Mouse (Mus musculus) T-cell, adult 2 months (primary cell): ENCODE data around the gene 4930595D18Rik.
A peak's percentile ranks its signal among the peaks of the same experiment; 100 is the strongest.

ENCODE experiments used
- DNase-seq: peaks from one replicate; pipeline ENCODE4 v3.0.0; 2022; ENCODE audit warnings: low spot score

Gene 4930595D18Rik

DNA sequence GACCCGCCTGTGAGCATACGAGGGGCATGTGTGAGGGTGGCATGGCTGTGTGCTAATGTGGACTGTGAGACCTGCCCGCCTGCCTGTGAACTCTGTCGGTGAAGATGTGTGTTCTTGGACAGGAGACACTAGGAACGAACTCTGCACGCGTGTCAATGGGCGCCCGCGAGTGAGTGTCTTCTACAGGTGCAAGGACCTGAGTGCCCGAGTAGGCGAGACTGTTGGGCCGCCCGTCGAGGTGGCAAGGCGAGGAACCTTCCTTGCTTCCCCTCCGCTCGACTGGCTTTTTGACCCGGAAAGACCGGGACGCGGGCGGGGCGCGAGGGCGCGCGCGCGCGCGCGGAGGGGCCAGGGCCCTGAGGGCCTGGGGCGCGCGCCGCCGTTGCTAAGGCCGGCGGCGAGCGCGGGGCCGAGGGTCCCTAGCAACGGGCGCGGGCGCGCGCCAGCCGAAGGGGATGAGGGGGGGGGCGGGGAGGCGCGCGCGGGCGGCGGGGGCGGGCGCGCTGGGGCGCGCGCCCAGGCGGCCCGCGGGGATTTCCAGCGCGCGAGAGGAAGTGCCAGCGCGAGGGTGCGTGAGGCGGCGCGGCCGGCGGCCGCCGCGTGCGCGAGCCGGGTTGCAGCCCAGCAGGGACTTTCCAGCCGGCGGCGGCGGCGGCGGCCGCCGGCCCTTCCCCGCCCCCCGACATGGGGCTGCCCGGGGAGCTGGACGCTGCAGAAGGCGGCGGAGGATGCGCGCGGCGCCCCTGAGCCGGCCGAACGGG lies 18.3 kb downstream of the 4930595D18Rik start, which contains the start of gene Traf3:
Gene Traf3, plus strand, starts transcription at position 540 of the 761 bp plus-strand sequence.
- DNase-seq: peak; percentile 82

DNA sequence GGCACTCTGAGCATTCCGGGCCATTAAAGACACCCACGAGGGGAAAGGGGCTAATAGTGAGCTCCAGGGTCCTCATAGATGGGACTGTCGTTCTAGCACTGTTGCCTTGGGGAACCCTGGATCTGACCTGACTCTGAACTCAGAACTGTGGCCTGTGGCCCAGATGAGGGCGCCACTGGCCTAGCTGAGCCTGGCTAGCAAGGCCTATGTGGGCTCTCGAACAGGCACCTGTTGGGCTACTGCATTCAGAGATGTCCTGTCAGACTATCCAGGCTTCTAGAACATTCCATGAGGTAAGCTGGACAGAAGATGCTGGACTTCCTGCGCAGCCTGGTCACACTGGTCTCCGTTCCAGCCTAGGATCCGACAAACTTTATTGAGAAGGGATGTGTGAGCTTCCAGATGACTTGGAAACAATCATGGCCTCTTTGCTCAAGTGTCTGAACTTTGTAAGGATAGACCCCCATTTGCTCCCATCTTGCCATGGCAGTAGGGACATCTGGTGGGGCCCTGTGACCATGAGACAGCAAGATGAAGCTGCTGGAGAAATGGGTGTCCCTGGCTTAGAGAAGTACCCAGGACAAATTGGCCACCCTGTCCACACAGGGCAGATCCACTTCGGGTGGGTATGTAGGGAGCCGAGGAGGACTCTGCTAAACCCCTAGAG lies 19.0 kb downstream of the 4930595D18Rik start:
- peak; percentile 31 for DNase-seq

DNA sequence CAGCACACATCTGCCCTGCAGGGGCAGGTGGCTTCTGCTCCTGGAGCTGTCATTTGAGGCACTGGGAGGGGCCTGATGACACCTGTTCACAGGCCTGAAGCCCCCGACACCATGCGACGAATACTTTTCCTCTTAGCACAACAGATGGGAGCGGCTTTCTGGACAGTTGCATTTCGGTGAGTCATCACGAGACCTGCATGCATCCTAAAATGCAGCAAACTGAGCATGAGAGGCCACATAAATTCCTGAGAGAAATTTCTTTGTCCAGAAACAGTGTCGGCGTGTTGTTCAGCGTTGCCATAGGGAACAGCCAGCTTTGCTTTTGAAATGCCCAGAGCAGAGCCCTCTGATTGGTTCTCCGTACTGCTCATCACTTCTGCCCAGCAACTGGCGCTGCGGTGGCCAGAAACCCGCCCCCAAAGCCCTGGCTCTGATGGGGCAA lies 20.0 kb downstream of the 4930595D18Rik start:
- peak; percentile 79 for DNase-seq

DNA sequence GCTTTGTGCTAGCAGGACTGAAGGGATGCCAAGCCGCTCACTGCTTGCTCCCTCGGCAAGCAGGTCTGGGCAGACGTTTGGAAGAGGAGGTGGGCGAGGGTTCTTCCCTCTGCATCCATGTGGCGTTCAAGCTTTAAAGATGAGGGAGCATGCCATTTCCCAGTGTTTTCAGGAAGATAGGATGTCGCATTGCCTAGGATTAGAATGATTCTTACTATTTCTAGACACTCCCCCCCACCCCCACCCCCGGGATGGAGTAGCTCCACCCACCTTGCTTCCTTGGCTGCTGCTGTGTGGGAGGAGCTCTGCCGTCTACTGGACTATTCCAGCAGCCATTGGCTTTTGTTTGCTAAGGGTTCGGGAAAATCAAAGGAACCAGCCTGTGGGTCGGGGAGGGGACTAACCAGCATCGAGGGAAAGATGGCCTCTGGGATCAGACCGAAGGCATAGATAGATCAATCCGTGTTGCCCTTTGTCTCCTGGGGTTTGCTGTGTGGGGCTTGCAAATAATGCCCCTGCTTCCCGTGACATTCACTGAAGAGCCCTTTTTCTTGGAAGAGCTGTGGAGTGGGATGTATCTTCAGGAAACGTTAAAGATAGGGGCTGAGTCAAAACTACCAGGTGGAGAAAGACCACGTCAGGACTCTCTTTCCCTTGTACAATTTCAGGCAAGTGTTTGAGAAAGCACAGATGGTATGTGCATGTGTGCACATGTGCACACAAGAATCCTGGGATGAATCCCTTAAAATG lies 21.8 kb downstream of the 4930595D18Rik start:
- DNase-seq: no peak

DNA sequence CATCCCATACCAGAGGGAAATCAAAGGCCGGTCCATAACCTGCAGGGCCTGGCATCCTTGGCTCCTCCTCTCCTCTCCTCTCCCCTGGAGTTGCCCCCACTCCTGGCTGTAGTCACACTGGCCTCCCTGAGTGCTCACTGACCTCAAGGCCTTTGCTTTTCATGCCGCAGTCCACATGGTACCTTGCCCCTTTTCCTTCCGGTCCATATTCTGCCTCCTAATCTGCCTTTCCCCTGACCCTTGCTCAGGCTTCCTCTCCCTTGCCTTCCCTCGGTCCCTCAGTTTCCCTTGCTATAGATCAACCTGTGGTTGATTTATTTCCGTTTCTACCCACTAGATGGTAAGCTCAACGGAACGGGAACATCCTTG lies 22.4 kb downstream of the 4930595D18Rik start:
- no peak for DNase-seq

DNA sequence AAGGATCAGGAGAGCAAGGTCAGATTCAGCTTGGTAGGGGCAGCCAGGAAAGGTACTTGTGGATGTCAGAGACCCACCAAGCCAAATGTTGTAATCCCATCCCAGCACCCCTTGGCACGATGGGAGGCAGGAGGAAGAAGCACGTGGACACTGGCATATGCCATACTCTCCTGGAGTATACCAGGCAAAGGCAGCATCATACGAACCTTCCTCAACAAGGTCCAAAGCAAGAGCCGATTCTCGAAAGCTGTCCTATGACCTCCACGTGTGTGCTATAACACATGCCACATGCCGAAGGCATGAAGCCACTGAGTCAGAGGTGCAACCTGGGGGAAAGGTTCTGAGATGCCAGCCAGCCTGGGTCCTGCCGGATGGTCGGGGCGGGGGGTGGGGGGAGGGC lies 23.4 kb downstream of the 4930595D18Rik start:
- DNase-seq: no peak

DNA sequence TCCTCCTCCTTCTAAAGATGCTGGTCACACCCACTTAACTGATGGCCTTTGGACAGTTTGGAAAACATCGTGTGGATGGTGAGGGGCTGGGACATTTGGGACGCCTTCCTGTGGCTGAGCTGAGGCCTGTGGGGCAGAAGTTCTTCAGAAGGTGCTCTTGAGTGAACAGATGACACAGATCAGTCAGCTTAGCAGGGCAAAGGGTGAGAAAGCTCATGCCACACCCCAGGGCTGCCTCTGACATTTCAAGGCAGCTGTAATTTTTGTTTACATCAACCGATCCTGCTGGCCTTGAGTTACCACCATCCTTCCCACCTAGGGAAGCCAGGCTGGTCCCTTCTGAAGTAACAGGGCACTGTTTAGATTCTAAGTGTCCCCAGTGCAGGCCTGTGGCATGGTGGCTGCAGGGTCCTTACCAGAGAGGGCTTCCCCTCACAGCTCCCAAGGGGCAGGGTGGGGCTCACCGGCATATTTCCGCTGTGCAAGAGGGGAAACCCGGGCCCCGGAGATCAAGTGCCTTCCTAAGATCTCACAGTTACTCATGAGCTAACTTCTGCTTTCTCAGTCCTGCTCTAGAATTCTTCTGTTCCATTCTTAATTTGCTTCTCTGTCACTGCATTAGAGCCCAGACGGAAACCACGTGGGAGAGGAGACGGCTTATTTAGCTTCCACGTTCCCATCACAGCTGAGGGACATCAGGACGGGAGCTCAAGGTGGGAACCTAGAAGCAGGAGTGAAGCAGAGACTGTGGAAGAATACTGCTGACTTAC lies 24.4 kb downstream of the 4930595D18Rik start:
- DNase-seq: peak; percentile 87

DNA sequence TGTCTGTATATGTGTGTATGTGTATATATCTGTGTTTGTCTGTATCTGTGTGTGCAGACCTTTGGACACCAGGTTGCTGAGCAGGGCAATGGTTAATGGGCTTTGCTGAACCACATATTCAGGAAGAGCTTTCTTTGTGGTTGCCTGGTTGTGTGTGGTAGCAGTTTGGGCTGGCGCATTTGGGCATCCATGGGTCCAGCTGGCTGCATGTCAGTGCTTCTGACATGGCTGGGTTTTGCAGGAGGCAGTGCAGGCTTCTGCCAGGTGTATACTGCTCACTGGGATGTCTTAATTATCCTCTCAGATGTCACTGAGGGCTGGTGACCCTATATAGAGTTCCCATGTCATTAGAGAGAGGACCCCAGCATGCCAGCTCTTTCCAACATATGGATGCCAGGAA lies 28.5 kb downstream of the 4930595D18Rik start:
- no peak for DNase-seq

DNA sequence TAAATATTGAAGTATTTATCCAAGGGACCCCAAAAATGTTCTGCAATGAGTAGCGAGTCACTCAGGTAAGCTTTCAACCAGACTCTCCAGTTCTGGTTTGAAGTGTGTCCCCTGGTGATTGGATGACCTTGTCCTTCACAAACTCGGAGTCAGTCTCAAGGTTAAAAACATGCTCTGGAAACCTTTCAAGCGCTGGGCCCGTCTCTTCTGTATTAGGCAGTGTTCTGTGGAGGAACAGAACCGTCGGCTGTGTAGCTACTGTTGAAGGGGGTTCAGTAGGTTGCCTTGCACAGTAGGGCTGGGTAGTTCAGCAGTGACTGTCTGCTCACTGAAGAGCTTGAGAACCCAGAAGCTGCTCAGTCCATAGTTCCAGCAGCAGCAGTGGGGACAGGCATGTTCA lies 29.6 kb downstream of the 4930595D18Rik start:
- DNase-seq: no peak

DNA sequence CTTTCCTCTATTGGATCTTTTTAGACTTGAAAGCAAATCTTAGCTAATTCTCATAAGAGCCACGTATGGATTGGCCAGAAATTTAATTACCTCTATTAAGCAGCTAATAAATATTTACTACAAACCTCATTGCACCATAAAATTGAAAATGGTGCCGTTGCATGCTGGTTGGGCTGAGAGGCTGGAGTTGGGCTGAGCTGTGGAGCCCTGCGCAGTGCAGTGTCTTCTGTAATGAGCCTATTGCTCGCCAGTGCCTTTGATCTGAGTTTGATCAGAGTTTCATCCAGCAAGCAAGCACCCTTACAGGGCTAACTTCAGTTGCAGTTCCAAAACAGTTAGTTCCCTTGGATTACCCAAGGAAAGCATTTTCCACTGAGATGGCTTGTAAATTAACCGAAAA lies 30.3 kb downstream of the 4930595D18Rik start:
- no peak for DNase-seq

DNA sequence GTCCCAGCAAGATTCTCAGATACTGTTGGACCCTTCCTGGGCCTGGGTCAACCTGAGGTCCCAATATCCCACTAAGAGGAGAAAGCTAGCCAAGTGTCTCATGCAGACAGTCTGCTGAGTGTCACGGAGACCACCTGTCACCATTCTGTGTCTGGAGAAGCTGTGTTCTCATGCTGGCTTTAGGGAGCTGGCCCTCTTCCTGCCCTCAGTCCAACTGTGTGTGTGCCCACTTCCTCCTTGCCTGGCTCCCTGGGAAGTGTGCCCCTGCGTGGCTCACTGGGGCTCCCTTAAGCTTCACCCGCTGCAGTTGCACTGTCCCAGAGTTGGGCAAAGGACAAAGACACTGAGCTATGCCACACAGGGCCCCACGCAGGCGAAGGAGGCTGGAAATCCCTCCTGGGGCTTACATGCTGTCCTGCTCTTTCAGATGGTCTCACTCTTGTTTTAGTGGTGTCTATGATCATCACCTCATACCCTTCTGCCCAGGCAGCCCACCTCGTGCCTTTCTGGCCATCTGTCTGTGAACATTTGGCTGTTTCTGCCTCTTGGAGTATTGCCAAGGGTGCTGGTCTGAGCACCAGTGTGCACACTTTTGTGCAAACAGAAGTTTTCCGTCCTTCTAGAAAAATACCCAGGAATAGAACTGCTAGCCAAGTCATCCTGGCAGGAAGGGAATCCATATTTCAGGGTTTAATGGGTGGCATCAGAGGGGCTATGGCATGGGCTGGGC lies 31.1 kb downstream of the 4930595D18Rik start:
- no peak for DNase-seq

DNA sequence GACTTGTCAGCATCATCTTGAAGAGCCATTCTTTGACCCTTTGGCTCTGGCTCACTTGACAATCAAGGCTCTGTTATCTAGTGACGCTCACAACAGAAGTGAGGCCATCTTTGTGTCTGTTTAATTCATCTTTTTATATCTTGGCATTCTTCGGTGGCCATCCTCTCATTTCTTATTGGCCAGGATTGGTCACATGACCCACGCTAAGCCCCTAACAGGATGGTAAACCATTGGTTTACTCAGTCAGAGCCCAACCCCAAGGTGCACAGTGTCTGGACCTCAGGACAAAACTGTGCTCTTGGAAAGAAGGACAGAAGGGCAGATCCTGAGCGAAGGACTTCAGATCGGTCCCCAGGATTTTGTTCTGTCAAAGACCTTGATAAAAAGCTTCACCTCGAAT lies 31.7 kb downstream of the 4930595D18Rik start:
- no peak for DNase-seq

DNA sequence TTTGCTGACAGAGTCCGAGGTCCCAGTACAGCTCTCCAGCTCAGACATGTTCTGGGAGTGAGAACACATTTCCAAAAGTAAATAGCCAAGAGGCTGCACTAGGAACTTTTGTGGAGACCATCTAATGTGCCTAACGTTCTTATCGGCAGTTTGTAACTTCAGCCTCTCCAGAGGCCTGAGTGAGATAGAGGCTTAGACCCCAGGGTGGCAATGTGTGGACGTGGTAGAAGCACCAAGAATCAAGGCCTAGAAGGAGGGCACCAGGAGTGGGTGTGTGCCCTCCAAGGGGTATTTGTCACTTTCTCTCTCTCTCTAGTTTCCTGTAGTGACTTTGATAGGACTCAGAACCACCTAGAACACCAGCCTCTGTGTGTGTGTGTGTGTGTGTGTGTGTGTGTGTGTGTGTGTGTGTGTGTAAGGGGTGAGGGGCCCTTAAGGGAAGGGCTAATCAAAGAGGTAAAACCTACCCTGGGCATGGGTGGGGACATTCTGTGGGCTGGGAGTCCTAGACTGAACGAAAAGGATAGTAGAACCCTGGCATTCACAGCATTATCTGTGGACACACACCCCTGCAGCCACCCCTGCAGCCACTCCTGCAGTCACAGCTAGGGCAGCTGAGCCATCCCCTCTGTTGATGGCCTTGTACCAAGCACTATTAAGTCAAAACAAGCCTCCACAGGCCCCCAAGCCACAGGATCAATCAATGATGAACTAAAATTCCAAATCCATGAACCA lies 32.7 kb downstream of the 4930595D18Rik start:
- DNase-seq: no peak

DNA sequence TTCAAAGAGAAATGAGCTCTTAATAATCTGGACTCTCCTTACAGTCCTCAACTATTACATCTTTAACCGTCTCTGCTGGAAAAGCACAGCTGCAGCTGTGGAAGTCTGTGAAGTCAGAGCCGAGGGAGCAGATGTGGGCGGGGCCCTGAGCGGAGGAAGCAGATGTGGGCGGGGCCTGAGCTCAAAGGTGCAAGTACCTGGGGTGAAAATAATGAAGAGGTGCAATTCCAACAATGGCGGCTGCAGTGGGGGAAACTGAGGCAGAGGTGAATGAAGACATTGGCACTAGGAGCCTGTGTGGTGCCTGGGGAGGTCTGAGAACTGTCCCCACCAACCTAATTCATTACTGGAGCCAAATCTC lies 34.1 kb downstream of the 4930595D18Rik start:
- peak; percentile 47 for DNase-seq

DNA sequence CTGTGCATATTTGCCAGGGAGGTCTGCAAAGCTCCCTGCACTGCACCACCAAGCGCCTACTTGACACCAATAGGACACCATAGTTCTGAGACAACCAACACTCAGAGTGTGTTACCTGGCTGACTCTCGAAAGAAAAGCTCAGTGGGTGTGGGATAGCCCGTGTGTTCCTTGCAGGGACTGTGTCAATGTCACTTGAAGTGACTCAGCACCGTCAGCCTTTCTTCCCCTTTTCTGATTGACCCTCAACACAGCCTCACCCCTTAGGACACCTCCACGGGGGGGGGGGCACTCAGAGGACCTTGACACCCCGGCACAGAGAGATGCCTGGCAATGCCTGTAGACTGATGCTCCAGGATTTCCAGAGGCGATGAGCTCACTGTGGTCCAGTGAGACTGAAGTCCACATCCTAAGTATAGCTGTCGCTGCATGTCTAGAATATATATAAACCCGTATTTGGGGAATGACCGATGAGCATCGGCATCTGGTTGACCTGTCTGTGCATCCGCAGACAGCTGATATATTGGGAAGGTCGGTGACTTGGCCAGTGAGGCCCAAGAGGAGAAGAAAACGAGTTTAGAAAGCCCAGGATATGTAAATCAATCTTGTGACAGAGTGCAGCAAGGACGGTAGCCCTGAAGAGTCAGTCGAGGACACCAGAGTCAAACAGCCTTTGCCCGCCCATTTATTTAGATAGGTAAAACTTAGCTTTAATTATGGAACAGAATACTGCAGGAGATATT lies 34.6 kb downstream of the 4930595D18Rik start:
- DNase-seq: no peak

DNA sequence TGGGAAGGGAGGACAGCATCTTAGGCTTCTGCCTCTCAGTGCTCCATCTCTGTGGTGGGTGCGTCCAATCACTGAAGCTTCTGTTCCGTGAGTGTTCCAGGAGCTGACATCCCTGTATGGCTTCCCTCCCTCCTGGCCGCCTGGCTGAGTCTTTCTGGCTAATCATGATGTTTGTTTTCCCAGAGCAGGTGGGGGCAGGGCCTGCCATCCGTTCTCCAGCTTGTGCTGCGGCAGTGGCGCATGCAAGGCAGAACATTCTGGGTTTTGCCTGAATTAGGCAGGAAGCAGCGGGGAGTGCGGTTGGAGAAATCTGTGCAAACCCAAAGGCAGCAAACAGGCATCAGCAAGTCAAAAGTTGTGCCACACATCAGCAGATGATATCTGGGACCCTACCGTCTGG lies 39.0 kb downstream of the 4930595D18Rik start:
- no peak for DNase-seq

DNA sequence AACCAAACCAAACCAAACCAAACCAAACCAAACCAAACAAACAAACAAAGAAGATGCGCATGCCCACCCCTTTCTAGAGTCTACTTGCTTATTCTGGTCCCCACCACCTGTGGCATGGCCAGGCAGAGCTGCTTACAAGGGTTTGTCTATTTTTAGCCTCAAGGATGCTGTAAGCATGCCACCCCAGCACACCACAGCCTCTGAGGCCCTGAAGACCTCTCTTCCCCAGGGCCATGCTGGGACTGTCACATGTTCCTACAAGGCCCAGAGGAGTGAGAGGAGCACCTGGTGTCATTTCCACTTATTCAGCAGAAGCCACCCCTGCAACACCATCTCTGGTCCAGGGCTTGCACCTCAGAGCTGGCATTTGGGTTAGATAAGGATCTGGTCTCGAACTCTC lies 39.7 kb downstream of the 4930595D18Rik start:
- DNase-seq: no peak

DNA sequence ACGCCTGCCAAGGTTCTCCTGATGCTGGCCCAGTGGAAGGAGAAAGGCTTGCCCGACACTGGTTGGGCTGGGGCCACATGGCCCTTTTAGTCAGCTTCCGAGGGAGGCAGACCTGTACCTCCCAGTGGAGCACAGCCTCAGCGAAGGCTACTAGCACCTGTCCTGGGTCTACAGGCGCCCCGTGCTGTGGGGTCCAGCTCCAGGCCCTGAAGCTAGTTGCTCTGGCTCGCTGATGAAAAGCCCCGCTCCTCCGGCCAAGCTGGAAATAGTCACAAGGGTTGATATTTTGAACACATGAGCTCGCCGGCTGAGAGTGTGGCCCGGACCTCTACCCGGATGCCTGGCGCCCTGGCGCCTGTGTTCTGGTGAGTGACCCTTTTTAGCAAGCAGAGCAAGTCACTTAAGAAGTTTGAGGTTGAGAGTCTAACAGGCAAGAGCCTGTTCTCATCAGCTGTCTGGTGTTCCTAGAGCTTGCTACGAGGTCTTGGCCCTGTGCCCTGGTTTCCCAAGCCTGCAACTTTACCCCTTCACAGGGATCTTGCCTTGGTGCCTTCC lies 40.7 kb downstream of the 4930595D18Rik start:
- DNase-seq: no peak

DNA sequence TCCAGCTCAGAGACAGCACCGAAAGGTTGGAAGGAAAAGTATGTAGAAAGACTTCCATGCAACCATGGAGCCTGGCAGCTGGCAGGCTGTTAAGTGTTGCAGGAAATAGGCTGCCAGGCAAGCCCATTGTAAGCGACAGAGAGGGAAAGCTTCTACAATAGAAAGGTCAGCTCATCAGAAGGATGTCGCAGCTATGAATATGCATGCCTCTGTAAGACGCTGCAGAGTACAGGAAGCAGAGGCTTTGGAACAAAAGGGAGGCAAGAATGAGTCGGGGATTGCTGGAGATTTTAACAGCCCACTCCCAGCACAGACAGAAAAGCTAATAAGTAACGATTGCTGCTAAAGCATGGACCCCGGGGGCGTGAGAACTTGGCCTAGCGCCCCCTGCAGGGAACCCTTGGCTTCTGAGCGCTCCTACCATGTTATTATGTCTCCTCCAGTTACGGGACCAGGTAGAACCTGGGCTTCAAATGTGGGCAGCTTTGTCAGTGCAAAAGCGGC lies 41.2 kb downstream of the 4930595D18Rik start:
- DNase-seq: no peak

DNA sequence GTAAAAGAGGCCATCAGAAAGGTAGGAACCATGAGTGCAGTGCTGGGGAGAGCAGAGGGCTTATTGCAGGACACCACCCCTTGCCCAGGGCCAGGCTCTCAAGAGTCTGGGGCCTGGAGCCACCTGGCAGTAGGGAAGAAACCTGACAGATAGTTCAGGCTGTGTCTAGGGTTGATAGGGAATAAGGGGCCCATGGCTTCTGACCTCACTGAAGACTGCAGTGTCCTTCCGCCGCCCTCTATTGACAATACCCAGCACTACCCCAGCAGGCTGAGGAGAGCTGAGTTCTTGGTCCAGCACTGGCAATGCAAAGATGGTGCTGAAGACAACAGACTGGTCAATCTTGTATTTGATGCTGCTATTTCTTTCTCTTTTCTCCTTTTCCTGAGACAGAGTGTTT lies 47.2 kb downstream of the 4930595D18Rik start:
- DNase-seq: no peak
